ENCODE assay signal across 15 mouse cellular contexts in genomic region chr2:74491426-74491825, GRCm38 (mm10).
DNase-seq lines count a peak whose midpoint lies in the region; ATAC-seq and TF ChIP-seq lines count a peak whose summit lies in the region.
"Had no signal": no experiment of that assay in that cellular context is flagged by ENCODE, and none has a peak within 500 bp of the region (broad histone marks: within the 10 kb centered on the region; RNA-seq: fewer than 3 reads in every experiment).

No protein-coding gene starts in this region.

- WGBS in limb, embryonic 12.5 days: 57% methylated on average over 13 of the region's 13 CpGs
- 86% methylated on average over 13 of the region's 13 CpGs for WGBS in limb, embryonic 10.5 days

- peak overlapping the region; percentile 27 for H3K4me2 ChIP-seq in limb, embryonic 12.5 days
- H3K4me2 ChIP-seq: liver, embryonic 15.5 days; midbrain, embryonic 13.5 days had no signal

- no peaks in the 10 kb centered on the region for H3K36me3 ChIP-seq in limb, embryonic 12.5 days
- H3K36me3 ChIP-seq in limb, embryonic 10.5 days: no peaks in the 10 kb centered on the region
- H3K36me3 ChIP-seq: liver, embryonic 15.5 days; midbrain, embryonic 13.5 days had no signal

- no peak for ATAC-seq in limb, embryonic 12.5 days (ENCODE audit: insufficient number of reproducible peaks, insufficient read depth, low FRiP score, low TSS enrichment, low read depth)
- ATAC-seq: midbrain, embryonic 13.5 days had no signal

- H3K27ac ChIP-seq in limb, embryonic 12.5 days: peak overlapping the region; percentile 4; the same call in 1 of the 2 replicates
- H3K27ac ChIP-seq in limb, embryonic 10.5 days: no peak overlapping the region
- peak overlapping the region; percentile 87 for H3K27ac ChIP-seq in gastrocnemius, adult 2 months
- H3K27ac ChIP-seq: liver, embryonic 15.5 days; midbrain, embryonic 13.5 days had no signal

- intact Hi-C loops in heart, postnatal 10 days (cut with DNase I): loop anchor here (10.0 kb wide), 1 partner anchor 693 kb away; no protein-coding TSS in a partner anchor
- intact Hi-C loops in gastrocnemius, adult 2 months (cut with DNase I): loop anchor here (5.0 kb wide), 1 partner anchor 129 kb away; no protein-coding TSS in a partner anchor

- peak; percentile 2 to 12 for DNase-seq in heart, postnatal 10 days
- no peak for DNase-seq in heart, adult 9 months (ENCODE audit: low spot score in 2 of 2)
- no peak for DNase-seq in limb, embryonic 10.5 days (ENCODE audit: low spot score)
- peak; percentile 55 for DNase-seq in gastrocnemius, adult 2 months
- peak; percentile 11 for DNase-seq in retina, adult 2 months (ENCODE audit: low read depth, low spot score)
- no peak for DNase-seq in layer of hippocampus, postnatal 14 days (ENCODE audit: low spot score in 2 of 2)
- DNase-seq: cerebellum, adult 8-10 months; heart, adult 18-20 months; kidney, postnatal 14 days; lung, postnatal 36 days; right cerebral cortex, postnatal 4 days; thymus, adult 2 months had no signal

- TF ChIP-seq CTCF in gastrocnemius, adult 2 months (IDR thresholded peaks at IDR 0.05): no peak

- peaks cover 25% of the 10 kb centered on the region for H3K4me1 ChIP-seq in limb, embryonic 12.5 days (replicated peaks)
- peaks cover 14% of the 10 kb centered on the region for H3K4me1 ChIP-seq in limb, embryonic 10.5 days
- H3K4me1 ChIP-seq: liver, embryonic 15.5 days had no signal

- H3K27me3 ChIP-seq in limb, embryonic 12.5 days: no peaks in the 10 kb centered on the region
- H3K27me3 ChIP-seq in limb, embryonic 10.5 days (ENCODE audit: low read depth, poor library complexity, severe bottlenecking): no peaks in the 10 kb centered on the region
- H3K27me3 ChIP-seq: liver, embryonic 15.5 days; midbrain, embryonic 13.5 days had no signal

- no peak overlapping the region for H3K9ac ChIP-seq in limb, embryonic 12.5 days (replicated peaks)
- H3K9ac ChIP-seq: liver, embryonic 15.5 days; midbrain, embryonic 13.5 days had no signal

- no peaks in the 10 kb centered on the region for H3K9me3 ChIP-seq in limb, embryonic 12.5 days
- H3K9me3 ChIP-seq in limb, embryonic 10.5 days (replicated peaks): no peaks in the 10 kb centered on the region
- H3K9me3 ChIP-seq: liver, embryonic 15.5 days; midbrain, embryonic 13.5 days had no signal

- no peak overlapping the region for H3K4me3 ChIP-seq in limb, embryonic 12.5 days (replicated peaks)
- H3K4me3 ChIP-seq in limb, embryonic 10.5 days: no peak overlapping the region
- peak overlapping the region; percentile 68 for H3K4me3 ChIP-seq in gastrocnemius, adult 2 months
- H3K4me3 ChIP-seq: liver, embryonic 15.5 days; midbrain, embryonic 13.5 days had no signal

Comparison
In these comparisons a context has a peak if more than half of its experiments do, and no peak if none do; other contexts are left out.
1. DNase-seq: peak in heart, postnatal 10 days (2 of 2), gastrocnemius, adult 2 months (single experiment) and retina, adult 2 months (single experiment); none in heart, adult 9 months (0 of 2), limb, embryonic 10.5 days (single experiment) and layer of hippocampus, postnatal 14 days (0 of 2).